Mouse (Mus musculus): ENCODE data around the gene Myrfl. TPM values are rescaled to one million over a fixed set of nuclear protein-coding genes. Genes with fewer than 3 reads are reported as not detected.

Gene Myrfl
- total RNA-seq (2021), result 1 to 10 TPM; 1.3 to 1.5 TPM

- no peak for DNase-seq
- intact Hi-C loops (cut with DNase I), result no loop called here
Observed at GRCm38 (mm10) chr10:116896336-116897177, at the start of gene Myrfl. TSS of gene Myrfl (minus strand) at chr10:116896919.

DNA sequence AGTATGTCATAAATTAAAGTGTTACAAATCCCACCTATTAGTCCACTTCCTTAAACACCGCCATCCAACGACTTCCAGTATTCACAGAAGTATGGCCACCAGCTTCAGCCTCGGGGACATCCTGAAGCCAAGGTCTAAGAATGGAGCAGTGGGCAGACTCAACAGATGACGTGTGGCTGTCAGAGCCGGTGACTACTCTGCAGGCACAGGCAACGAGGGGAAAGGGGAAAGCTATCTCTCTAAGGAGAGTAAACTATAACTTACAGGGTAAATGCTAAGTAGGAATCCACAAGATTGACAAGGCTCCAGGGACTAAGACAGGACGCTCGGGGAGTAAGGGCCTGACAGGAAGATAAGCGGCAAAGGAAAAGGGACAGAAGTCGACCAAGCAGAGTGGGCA is 48.2 kb upstream of the Myrfl start:
- DNase-seq, result no peak
- intact Hi-C loops (cut with DNase I), result loop anchor here (5.0 kb wide), 3 partner anchors 87 to 267 kb away; partner anchors contain the start of gene Frs2

DNA sequence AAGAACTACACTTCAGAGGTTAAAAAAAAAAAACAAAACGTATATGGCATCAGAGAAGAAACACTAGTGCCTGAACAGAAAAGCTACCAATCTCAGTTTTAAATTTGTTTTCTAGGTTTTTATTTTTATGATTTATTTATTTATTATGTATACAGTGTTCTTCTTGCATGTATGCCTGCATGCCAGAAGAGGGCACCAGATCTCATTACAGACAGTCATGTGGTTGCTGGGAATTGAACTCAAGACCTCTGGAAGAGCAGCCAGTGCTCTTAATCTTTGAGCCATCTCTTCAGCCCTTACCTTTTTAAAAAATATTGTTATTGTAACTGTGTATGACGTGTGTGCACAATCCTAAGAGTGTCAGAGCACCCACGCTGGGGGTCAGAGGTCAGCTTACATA is 47.4 kb upstream of the Myrfl start:
- intact Hi-C loops (cut with DNase I), result loop anchor here (5.0 kb wide), 1 partner anchor 88 kb away; no protein-coding TSS in a partner anchor
- no peak for DNase-seq

GRCm38 (mm10) chr10:116943025-116943424 is 46.3 kb upstream of the Myrfl start:
- no peak for DNase-seq
- intact Hi-C loops (cut with DNase I), result loop anchor here (5.0 kb wide), 1 partner anchor 89 kb away; no protein-coding TSS in a partner anchor

- no peak for DNase-seq
- intact Hi-C loops (cut with DNase I), result no loop called here
Observed at GRCm38 (mm10) chr10:116935028-116935427, 38.3 kb upstream of the Myrfl start.

DNA sequence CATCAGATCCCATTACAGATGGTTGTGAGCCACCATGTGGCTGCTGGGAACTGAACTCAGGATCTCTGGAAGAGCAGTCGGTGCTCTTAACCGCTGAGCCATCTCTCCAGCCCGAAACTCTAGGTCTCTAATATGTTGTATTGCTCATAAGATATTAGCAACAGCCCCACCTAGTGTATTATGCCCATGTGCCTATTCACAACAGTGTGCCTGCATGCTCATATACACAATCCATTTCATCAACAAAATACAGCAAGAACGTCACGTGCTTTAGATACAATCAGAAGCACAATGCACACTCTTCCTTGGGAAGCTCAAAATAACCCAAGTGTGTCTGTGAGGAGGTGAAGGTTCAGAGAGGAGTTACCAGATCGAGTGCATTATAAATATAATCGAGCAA is 37.1 kb upstream of the Myrfl start:
- intact Hi-C loops (cut with DNase I), result no loop called here

DNA sequence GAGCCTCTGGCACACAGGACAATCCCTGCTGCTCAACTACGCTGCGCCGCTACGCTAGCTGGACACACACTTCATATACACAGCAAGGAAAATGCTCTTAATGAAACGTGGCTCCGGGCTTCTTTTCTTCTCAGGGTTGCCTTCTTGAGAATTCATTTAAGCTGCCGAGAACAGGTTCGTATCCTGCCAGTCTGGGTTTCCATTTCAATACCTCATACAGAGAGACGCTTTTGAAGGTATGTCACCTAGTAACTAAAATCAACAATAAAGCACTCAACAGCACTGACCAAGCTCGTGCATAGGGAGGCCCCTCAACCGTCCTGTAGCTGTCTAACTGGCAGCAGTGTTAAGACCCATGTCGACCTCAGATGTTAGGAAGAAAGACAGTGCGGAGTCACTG is 35.7 kb upstream of the Myrfl start:
- DNase-seq, result no peak
- intact Hi-C loops (cut with DNase I), result no loop called here

More for the DNA sequence above, 37.1 kb upstream of the Myrfl start:
- no peak for DNase-seq

GRCm38 (mm10) chr10:116931497-116932179 is 34.9 kb upstream of the Myrfl start:
- intact Hi-C loops (cut with DNase I), result no loop called here
- DNase-seq, result no peak

DNA sequence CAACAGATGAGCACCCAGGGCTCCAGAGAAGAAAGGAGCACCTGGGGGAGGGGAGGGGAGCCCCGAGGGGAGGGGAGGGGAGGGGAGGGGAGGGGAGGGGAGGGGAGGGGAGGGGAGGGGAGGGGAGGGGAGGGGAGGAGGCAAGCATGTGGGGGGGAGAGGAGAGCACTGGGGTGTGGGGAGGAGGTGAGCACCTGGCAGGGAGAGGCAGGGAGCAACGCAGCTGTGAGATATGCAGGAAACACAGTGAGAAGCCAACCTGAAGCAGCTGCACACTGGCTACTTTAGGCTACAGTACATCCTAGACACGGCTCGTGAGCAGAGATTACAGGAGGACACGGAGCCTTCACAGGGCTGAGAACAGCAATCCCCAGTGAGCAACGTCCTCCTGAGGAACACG is 34.2 kb upstream of the Myrfl start:
- DNase-seq, result no peak
- intact Hi-C loops (cut with DNase I), result no loop called here

DNA sequence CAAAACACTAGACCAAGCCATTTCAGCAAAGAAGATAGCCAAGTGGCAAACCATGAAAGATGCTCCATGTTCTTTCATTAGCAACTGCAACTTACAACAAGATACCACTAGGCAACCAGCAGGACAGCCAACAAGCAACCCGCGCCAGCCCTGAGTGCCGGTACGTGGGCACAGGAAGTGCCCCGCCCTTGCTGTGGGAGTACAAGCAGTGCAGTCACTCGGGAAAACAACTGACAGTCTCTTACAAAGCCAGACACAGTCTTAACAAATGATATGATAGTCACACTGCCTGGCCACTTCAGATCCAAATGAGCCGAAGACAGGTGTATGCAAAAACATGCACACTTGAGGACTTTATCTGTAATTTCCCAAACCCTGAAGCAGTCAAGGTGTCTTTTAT is 33.8 kb upstream of the Myrfl start:
- intact Hi-C loops (cut with DNase I), result no loop called here
- no peak for DNase-seq

- DNase-seq, result no peak
- intact Hi-C loops (cut with DNase I), result no loop called here
Observed at GRCm38 (mm10) chr10:116928826-116929225, 32.1 kb upstream of the Myrfl start.

DNA sequence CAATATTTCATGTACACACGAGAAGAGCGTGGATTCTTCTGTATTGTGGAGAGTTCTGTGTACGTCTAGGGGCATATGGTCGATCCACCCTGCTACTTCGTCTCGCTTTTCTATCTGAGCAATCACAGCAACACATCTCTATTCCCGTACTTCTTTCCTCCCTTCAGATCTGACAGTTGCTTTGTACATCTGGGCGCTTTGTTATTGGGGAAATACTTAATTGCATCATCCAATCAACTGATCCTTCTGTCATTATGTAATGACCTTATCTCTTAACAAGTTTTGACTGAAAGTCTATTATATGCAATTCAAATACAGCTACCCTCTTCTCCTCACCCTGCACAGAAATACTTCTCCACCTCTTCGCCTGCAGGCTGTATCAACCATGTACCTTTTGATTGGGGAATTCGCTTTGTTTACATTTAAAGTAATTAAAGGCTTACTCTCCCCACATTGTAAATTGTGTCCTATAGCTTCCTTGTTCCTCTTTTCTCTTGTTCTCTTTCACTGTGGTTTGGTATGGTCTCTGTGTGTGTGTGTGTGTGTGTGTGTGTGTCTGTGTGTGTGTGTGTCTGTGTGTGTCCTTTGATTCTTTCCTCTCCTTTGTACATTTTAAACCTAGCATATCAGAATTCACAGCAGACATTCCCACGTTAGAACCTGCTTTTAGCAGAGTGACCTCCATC is 29.9 kb upstream of the Myrfl start:
- DNase-seq, result no peak
- intact Hi-C loops (cut with DNase I), result no loop called here

DNA sequence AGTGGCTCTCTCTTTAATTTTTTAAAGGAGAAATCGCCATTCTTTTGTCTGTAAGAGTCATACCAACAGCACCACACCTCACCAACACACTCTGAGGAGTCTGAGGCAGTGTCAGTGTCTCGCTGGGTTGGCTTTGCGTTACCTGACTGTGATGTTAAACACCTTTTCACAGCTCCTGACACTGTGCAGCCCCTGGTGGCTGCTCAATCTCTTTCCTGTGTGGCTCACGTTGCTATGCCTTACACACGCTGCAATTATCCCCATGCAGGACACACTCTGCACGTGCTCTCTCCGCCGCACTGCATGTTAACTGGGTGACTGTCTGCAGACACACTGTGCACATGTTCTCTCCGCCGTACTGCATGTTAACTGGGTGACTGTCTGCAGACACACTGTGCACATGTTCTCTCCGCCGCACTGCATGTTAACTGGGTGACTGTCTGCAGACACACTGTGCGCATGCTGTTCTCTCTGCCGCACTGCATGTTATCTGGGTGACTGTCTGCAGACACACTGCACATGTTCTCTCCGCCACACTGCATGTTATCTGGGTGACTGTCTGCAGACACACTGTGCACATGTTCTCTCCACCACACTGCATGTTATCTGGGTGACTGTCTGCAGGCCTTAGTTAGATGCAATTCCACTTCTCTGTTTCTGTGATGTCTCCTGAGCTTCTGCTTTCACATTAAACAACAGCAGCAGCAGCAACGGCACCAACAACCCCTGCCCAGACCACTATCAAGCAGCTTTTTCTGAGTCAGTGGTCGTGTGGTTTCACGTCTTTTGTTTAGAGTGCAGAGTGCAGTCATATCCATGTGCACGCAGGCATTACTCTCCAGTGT is 27.2 kb upstream of the Myrfl start:
- no peak for DNase-seq
- intact Hi-C loops (cut with DNase I), result no loop called here

- no peak for DNase-seq
- intact Hi-C loops (cut with DNase I), result no loop called here
Observed at GRCm38 (mm10) chr10:116922161-116922560, 25.4 kb upstream of the Myrfl start.

DNA sequence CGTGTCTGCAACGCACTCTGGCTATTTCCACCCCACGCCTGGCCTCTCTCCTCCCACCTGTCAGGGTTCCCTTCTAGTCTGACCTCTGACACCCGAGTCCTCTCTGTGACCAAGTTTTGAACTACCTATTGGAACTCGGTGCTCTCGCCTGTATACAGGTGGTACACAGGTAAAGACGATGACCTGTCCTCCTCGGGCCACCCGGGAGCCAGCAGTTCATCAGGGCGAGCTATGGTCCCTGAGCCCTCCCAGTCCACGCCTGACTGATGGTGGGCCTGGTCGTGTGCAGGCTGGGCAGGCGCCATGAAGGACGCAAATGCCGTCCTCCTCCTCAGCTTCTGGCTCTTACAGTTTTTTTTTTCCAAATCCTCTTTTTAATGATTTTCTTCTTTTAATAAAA is 24.7 kb upstream of the Myrfl start:
- DNase-seq, result no peak
- intact Hi-C loops (cut with DNase I), result no loop called here

DNA sequence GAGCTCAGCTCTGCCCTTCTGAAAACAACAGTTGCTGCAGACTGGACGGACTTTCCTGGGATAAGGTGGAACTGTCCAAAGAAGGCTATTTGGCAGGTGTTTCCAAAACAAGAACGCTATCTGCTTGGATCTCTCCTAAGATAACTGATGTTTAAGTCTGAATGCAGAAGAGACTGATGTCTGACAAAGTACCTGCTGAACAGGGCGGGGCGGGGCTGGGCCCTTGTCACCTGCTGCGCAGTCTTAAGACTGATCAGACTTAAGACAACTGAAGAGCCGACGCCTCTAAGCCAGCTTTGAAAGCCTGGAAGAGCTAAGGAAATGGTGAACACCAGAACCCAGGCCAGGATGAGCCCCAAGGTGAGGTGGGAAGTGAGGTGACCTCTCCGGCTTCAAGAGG is 23.9 kb upstream of the Myrfl start:
- intact Hi-C loops (cut with DNase I), result no loop called here
- no peak for DNase-seq

- intact Hi-C loops (cut with DNase I), result no loop called here
- no peak for DNase-seq
Observed at GRCm38 (mm10) chr10:116919368-116920317, 22.9 kb upstream of the Myrfl start.

GRCm38 (mm10) chr10:116916581-116916980 is 19.9 kb upstream of the Myrfl start:
- intact Hi-C loops (cut with DNase I), result no loop called here
- DNase-seq, result no peak

GRCm38 (mm10) chr10:116915286-116915685 is 18.6 kb upstream of the Myrfl start:
- no peak for DNase-seq
- intact Hi-C loops (cut with DNase I), result no loop called here
